Mouse (Mus musculus): ENCODE measurements at regions not wholly inside any gene's neighbourhood (a gene's known extent, or its start where the extent isn't known, plus 50 kb on each side); places are given as distances from the start of the nearest gene placed in this dataset.

- Histone ChIP-seq H3K27me3 (ENCODE audit: control insufficient read depth, insufficient read depth, low read length) (no peaks in the 10 kb centered on the region), H3K9me3 (ENCODE audit: control insufficient read depth, low read length) (no peaks in the 10 kb centered on the region), H3K4me3 (ENCODE audit: low read depth, low read length) (no peak overlapping the region), H3K27ac (ENCODE audit: low read depth, low read length) (no peak overlapping the region), H3K4me1 (ENCODE audit: control insufficient read depth, insufficient read depth, low read length) (no peaks in the 10 kb centered on the region), H3K4me2 (ENCODE audit: low read depth) (no peak overlapping the region), H3K9ac (ENCODE audit: low read length) (no peak overlapping the region), H3K36me3 (ENCODE audit: control insufficient read depth, insufficient read depth, low read length) (no peaks in the 10 kb centered on the region)
- 40% methylated on average over 17 of the region's 17 CpGs for WGBS
- ATAC-seq (ENCODE audit: insufficient read depth, low FRiP score, low TSS enrichment) (no peak), DNase-seq (ENCODE audit: low spot score) (no peak)
Measured at GRCm38 (mm10) chr10:25118674-25119670, 188.7 kb downstream of the Akap7 start.

- H3K9me3 ChIP-seq (ENCODE audit: control insufficient read depth, low read length): no peaks in the 10 kb centered on the region
- no peak overlapping the region for H3K27ac ChIP-seq (ENCODE audit: low read depth, low read length)
- no peaks in the 10 kb centered on the region; the same call in 1 of the 2 replicates for H3K4me1 ChIP-seq (ENCODE audit: control insufficient read depth, insufficient read depth, low read length)
- H3K4me3 ChIP-seq (ENCODE audit: low read depth, low read length): no peak overlapping the region
- DNase-seq (ENCODE audit: low spot score): no peak
- no peak overlapping the region for H3K4me2 ChIP-seq (ENCODE audit: low read depth)
- no peak overlapping the region for H3K9ac ChIP-seq (ENCODE audit: low read length)
- 91% methylated on average over 4 of the region's 4 CpGs for WGBS
- no peaks in the 10 kb centered on the region for H3K36me3 ChIP-seq (ENCODE audit: control insufficient read depth, insufficient read depth, low read length)
- no peak for ATAC-seq (ENCODE audit: insufficient read depth, low FRiP score, low TSS enrichment)
- no peaks in the 10 kb centered on the region for H3K27me3 ChIP-seq (ENCODE audit: control insufficient read depth, insufficient read depth, low read length)
Measured at GRCm38 (mm10) chr10:25114316-25114715, 187.0 kb upstream of the Arg1 start.

DNA sequence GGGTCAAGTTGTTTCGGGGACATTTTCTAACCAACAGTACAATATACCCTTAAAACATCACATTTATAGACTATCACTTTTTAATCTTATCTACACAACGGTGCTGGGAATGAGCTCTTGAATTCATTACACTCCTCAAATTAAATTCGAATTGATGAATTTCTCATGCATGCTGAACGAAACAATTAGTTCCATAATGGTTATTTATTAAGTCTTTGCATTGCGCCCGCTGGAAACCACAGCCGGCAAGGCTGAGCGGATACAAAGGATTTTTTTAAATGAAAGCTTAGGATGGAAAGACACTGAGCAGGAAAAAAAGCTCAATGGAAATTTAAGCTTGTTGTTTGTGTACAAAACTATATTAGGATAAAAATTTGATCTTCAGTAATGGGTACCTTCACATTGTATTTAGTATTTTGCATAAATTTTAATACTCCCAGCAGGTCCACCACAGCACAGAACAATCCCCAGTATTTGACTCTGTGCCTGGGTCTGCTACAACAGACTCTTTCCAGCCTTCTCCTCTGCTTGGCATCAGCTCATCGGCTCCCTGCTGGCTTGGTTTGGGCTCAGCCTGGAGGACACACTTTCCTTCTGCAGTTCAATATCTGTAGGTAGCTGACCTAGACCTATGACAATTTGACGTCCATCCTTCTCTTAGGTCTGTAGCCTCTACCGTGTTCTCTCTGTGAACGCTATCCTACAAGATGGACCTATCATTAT lies 185.3 kb upstream of the Arg1 start:
- Histone ChIP-seq H3K36me3 (ENCODE audit: control insufficient read depth, insufficient read depth, low read length) (no peaks in the 10 kb centered on the region), H3K9ac (ENCODE audit: low read length) (no peak overlapping the region), H3K27me3 (ENCODE audit: control insufficient read depth, insufficient read depth, low read length) (no peaks in the 10 kb centered on the region), H3K4me2 (ENCODE audit: low read depth) (no peak overlapping the region), H3K27ac (ENCODE audit: low read depth, low read length) (0 out of 2 replicates have a peak overlapping the region, but pooled peaks have one; percentile 27), H3K4me3 (ENCODE audit: low read depth, low read length) (no peak overlapping the region), H3K4me1 (ENCODE audit: control insufficient read depth, insufficient read depth, low read length) (no peaks in the 10 kb centered on the region; the same call in 1 of the 2 replicates), H3K9me3 (ENCODE audit: control insufficient read depth, low read length) (no peaks in the 10 kb centered on the region)
- ATAC-seq (ENCODE audit: insufficient read depth, low FRiP score, low TSS enrichment) (no peak; the same call in 1 of the 2 replicates), DNase-seq (ENCODE audit: low spot score) (no peak)
- 54% methylated on average over 12 of the region's 12 CpGs for WGBS

DNA sequence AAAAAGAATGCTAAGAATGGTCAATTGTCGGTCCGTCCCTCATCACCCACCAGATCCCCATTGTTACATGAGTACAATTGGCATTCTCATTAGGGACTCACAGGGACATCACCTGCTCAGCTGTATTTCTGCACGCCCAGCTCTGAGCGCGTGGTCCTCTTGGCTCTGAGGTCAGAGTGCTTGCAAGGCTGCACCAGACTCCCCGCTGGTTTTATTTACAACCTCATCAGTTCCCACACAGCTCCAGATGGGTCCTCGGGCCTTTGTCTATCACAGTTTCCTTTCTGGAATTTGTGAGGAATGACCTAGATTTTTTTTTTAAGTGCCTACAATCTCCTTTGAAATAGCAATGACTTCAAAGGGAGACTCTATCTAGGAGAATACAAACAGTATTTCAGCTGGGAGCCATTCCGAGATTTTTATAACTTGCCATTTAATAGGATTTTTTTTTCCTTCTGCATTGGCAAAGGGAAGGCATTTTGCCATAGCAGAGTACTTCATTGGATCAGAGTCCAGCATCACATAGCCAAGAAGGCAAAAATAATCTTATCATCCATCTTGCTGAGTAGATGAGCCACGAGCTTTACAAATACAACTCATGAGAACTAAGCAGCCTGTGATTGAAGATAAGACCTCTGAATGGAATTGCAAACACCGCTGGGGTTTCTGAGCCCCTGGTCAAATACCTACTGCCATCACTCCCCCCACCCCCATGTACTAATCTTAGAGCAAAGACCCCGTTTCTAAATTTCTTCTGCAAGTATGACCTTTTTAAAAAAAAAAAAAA lies 184.5 kb upstream of the Arg1 start:
- DNase-seq (ENCODE audit: low spot score) (peak; percentile 59), ATAC-seq (ENCODE audit: insufficient read depth, low FRiP score, low TSS enrichment) (peak; percentile 89)
- no peak overlapping the region for H3K4me2 ChIP-seq (ENCODE audit: low read depth)
- H3K9me3 ChIP-seq (ENCODE audit: control insufficient read depth, low read length): no peaks in the 10 kb centered on the region
- 6% methylated on average over 11 of the region's 11 CpGs for WGBS
- H3K27me3 ChIP-seq (ENCODE audit: control insufficient read depth, insufficient read depth, low read length): no peaks in the 10 kb centered on the region
- H3K27ac ChIP-seq (ENCODE audit: low read depth, low read length): peak overlapping the region; percentile 70
- no peak overlapping the region for H3K9ac ChIP-seq (ENCODE audit: low read length)
- no peaks in the 10 kb centered on the region for H3K36me3 ChIP-seq (ENCODE audit: control insufficient read depth, insufficient read depth, low read length)
- H3K4me3 ChIP-seq (ENCODE audit: low read depth, low read length): no peak overlapping the region
- no peaks in the 10 kb centered on the region; the same call in 1 of the 2 replicates for H3K4me1 ChIP-seq (ENCODE audit: control insufficient read depth, insufficient read depth, low read length)

DNA sequence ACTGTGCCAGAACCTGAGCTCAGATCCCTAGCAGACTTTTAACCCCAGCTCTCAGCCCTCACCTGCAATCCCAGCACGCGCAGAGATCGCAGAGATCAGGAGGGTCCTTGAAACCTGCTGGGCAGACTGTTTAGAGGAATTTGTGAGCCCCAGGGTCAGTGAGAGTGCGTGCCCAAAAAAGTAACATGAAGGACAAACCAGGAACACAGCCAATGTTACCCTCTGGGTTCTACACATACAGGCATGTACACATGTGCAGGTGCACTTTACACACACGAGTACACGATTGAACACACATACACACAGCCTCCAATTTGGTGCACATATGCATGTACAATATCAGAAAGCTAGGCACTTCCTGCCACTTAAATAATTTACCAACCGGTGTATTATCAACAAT lies 183.9 kb upstream of the Arg1 start:
- DNase-seq (ENCODE audit: low spot score) (no peak), ATAC-seq (ENCODE audit: insufficient read depth, low FRiP score, low TSS enrichment) (0 out of 2 replicates have a peak, but pooled peaks have one; percentile 39)
- H3K9me3 ChIP-seq (ENCODE audit: control insufficient read depth, low read length): no peaks in the 10 kb centered on the region
- no peaks in the 10 kb centered on the region; the same call in 1 of the 2 replicates for H3K4me1 ChIP-seq (ENCODE audit: control insufficient read depth, insufficient read depth, low read length)
- no peak overlapping the region for H3K4me3 ChIP-seq (ENCODE audit: low read depth, low read length)
- no peak overlapping the region for H3K9ac ChIP-seq (ENCODE audit: low read length)
- H3K27ac ChIP-seq (ENCODE audit: low read depth, low read length): no peak overlapping the region
- H3K4me2 ChIP-seq (ENCODE audit: low read depth): no peak overlapping the region
- H3K27me3 ChIP-seq (ENCODE audit: control insufficient read depth, insufficient read depth, low read length): no peaks in the 10 kb centered on the region
- 36% methylated on average over 7 of the region's 7 CpGs for WGBS
- H3K36me3 ChIP-seq (ENCODE audit: control insufficient read depth, insufficient read depth, low read length): no peaks in the 10 kb centered on the region

GRCm38 (mm10) chr10:25098070-25098469 lies 170.8 kb upstream of the Arg1 start:
- no peaks in the 10 kb centered on the region for H3K4me1 ChIP-seq (ENCODE audit: control insufficient read depth, insufficient read depth, low read length)
- ATAC-seq (ENCODE audit: insufficient read depth, low FRiP score, low TSS enrichment) (no peak), DNase-seq (ENCODE audit: low spot score) (no peak)
- no peak overlapping the region for H3K4me2 ChIP-seq (ENCODE audit: low read depth)
- H3K27ac ChIP-seq (ENCODE audit: low read depth, low read length): no peak overlapping the region
- no peaks in the 10 kb centered on the region for H3K9me3 ChIP-seq (ENCODE audit: control insufficient read depth, low read length)
- WGBS: 76% methylated on average over 4 of the region's 4 CpGs
- no peaks in the 10 kb centered on the region for H3K36me3 ChIP-seq (ENCODE audit: control insufficient read depth, insufficient read depth, low read length)
- no peak overlapping the region for H3K9ac ChIP-seq (ENCODE audit: low read length)
- no peak overlapping the region for H3K4me3 ChIP-seq (ENCODE audit: low read depth, low read length)
- H3K27me3 ChIP-seq (ENCODE audit: control insufficient read depth, insufficient read depth, low read length): no peaks in the 10 kb centered on the region

DNA sequence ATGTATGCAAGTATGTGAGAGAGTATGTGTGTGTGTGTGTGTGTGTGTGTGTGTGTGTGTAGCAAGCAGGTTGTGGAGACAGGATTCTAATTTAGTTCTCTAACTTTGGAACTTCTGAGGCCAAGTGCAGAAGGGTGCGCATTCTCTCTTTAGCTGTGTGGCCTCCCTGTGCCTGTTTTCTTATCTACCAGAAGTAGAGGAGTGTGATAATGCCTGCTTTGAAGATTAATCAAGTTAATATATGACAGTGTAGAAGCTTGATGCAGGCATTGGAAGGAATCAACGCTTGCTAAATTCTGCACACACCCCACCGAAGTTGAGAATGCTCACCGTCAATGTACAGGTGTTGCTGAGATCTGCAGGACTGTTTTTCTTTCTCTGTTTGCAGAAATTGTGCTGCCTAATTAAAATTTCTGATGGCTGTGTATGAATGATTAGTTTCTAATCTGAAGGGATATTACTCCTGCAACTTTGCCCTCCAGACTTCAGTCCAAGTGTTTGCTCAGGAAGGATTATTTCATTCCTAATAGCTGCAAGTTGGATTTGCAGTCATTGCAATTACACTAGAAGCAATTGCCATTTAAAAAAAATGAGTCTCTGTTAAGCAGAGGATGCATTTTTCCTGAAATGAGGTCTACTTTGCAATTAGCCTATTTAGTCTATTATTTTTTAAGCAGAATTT lies 162.6 kb upstream of the Arg1 start:
- Histone ChIP-seq H3K9me3 (ENCODE audit: control insufficient read depth, low read length) (no peaks in the 10 kb centered on the region), H3K4me2 (ENCODE audit: low read depth) (no peak overlapping the region), H3K4me3 (ENCODE audit: low read depth, low read length) (no peak overlapping the region), H3K27ac (ENCODE audit: low read depth, low read length) (no peak overlapping the region), H3K4me1 (ENCODE audit: control insufficient read depth, insufficient read depth, low read length) (no peaks in the 10 kb centered on the region), H3K9ac (ENCODE audit: low read length) (no peak overlapping the region), H3K27me3 (ENCODE audit: control insufficient read depth, insufficient read depth, low read length) (no peaks in the 10 kb centered on the region), H3K36me3 (ENCODE audit: control insufficient read depth, insufficient read depth, low read length) (no peaks in the 10 kb centered on the region)
- no peak for DNase-seq (ENCODE audit: low spot score)
- WGBS: 94% methylated on average over 4 of the region's 4 CpGs
- no peak for ATAC-seq (ENCODE audit: insufficient read depth, low FRiP score, low TSS enrichment)

- H3K27me3 ChIP-seq (ENCODE audit: control insufficient read depth, insufficient read depth, low read length): no peaks in the 10 kb centered on the region
- H3K27ac ChIP-seq (ENCODE audit: low read depth, low read length): no peak overlapping the region
- no peak for DNase-seq (ENCODE audit: low spot score)
- no peak overlapping the region for H3K9ac ChIP-seq (ENCODE audit: low read length)
- no peaks in the 10 kb centered on the region for H3K4me1 ChIP-seq (ENCODE audit: control insufficient read depth, insufficient read depth, low read length)
- 95% methylated on average over 17 of the region's 17 CpGs for WGBS
- H3K36me3 ChIP-seq (ENCODE audit: control insufficient read depth, insufficient read depth, low read length): no peaks in the 10 kb centered on the region
- H3K4me2 ChIP-seq (ENCODE audit: low read depth): no peak overlapping the region
- no peak for ATAC-seq (ENCODE audit: insufficient read depth, low FRiP score, low TSS enrichment)
- H3K9me3 ChIP-seq (ENCODE audit: control insufficient read depth, low read length): no peaks in the 10 kb centered on the region
- no peak overlapping the region for H3K4me3 ChIP-seq (ENCODE audit: low read depth, low read length)
Measured at GRCm38 (mm10) chr10:25086745-25087144, 159.5 kb upstream of the Arg1 start.

Measured in neural tube, embryonic 11.5 days (tissue).